Mouse (Mus musculus) thymus, postnatal 10 days (tissue): ENCODE results near the gene Eva1c.

Source experiments
- DNase-seq, 2 experiments: peaks; one replicate each; pipeline ENCODE4 v3.0.0; 2021; ENCODE audit warnings: low spot score in 2 of 2

The Eva1c gene

DNA sequence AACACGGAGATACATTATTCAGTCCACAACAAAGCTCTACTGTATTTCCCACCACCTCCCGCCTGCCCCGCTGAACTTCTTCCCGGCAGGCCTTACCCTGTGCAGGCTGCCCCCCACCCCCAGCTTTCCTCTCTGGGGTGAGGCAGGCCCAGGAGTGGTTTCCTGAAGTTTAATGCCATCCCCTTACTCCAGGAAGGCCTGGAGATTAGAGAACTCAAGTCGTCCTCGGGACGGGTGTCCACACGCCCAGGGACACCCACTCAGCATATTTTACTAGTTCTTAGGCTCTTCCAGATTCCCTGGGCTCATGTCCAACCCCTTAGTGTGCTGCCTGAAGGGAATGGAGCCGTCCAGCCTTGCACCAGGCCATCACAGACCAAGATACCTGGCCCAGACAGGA is 39.1 kb downstream of the Eva1c start:
- DNase-seq, result no peak

DNA sequence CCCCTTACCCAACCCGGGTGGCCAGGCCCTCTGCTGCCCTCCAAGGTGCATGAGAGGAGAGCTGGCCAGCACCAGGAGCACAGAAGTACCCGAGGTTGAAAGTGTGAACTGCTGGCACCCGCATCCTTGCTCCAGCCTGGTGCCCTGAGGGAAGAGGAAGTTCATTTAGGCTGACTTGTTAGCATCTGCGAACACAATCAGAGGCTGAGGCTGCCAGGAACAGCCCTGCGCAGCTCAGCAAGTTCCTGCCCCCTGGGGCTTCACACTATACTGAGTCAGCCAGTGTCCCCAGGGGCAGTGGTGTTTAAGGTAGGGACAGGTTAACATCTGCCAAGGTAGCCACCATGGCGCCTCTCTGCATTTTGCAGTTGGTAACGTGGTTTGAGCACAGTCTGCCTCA is 41.6 kb downstream of the Eva1c start:
- DNase-seq, result no peak

DNA sequence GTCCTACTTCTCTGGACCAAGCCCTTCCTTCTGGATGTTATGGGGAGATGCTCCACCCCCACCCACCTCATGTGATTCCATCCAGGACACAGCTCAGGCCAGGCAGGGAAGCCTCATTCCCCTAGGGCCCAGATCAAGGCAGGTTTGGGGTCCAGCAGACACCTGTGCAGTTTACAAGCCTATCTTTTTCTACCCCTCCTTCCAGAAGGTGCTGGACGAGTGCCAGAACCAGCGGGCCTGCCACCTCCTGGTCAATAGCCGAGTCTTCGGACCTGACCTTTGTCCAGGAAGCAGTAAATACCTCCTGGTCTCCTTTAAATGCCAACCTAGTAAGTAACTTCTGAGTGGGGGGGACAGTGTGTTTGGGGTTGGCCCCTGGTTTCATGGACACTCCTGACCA is 42.8 kb downstream of the Eva1c start:
- DNase-seq, result no peak

DNA sequence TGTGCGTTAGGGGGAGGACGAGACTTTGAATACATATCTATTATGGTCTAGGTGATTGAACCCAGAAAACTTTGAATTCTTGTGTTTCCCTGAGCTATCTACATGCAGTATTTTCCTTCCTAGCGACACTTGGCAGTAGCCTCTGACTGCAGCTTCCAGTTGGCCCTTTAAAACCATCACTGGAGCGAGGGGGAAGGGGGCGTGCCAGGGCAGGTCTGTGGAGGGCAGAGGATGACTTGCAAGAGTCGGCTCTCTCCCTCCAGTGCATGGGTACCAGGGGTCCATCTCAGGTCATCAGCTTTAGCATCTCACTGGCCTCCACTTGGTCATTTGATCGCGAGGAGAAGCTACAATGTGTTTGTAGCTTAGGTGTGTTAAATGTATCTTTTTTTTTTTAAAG is 46.4 kb downstream of the Eva1c start:
- DNase-seq, result no peak

GRCm38 (mm10) chr16:90874536-90874935 is 48.0 kb downstream of the Eva1c start:
- DNase-seq, result no peak

- no peak for DNase-seq
These were observed 51.8 kb downstream of the Eva1c start for GRCm38 (mm10) chr16:90878135-90878860.

GRCm38 (mm10) chr16:90882501-90882977 is 56.0 kb downstream of the Eva1c start:
- DNase-seq, result no peak

- DNase-seq, result no peak
These were observed 58.8 kb downstream of the Eva1c start for GRCm38 (mm10) chr16:90885351-90885750.

DNA sequence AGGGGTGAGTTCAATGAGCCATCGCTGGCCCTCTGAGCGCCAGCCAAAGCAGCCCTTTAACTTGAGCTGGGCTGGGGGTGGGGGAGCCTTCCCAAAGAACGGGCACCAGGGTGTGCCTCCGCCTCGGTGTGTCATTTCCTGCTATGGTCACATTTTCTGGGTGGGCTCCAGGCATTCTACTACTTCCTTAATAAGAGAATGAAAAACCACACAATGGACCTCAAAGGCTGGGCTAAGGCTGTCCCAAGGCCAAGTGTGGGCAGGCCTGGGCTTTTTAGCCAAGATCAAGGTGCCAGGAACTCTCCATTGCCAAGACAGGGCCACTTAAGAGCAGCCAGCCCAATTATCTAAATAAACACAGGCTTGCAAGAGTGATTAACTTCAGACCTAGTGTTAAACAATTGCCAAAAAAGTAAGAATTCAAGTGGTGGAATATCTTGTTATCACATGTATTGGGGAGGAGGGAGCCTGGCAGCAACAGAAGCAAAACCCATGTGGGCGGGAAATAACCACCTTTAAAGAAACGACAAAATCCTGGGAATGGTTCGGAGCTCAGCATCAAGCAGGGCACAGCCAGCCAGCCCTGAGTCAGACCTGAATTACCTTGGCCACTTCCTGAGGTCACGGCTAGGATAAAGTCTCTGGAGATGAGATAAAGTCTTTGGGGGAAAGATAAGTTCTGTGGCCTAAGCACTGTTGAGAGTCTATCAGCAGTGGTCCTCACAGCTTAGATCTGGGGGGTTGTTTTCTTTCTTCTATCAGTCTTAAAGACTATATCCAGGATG is 59.5 kb downstream of the Eva1c start:
- DNase-seq, result no peak

DNA sequence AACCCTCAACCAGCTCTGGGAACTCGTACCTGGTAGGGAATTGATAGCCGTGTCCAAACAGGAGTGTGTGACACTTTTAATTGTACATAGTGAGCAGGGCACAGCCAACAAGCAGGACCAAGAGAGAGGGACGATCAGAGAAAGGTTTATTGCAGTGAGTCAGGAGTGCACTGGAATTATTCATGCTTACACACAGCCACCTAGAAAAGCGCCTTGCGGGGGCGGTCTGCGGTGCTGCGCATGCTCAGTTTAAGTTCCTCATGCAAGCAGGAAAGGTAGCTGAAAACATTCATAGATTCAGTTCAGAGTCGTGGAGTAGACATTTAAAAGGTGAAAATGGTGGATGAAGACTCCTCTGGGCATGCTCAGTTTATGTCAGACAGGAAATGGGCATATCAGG is 64.2 kb downstream of the Eva1c start:
- DNase-seq, result no peak

DNA sequence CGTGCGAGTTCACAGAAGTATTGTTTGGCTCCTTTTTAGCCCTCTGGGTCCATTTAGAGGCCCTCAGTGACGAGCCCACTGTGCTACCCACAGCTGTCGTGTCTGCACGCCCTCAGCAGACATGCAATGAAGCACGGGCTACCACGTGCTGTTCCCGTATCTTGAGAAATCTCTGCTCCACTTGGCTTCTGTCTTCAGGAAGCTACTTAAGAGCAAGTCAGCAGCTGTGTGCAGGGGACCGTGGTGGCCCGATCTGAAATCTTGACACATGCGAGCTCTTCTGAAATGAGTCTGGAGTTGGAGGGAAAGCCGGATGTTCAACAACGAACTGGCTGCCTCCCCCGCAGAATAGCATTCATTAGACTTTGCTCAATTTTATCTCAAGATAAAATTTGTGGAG is 65.1 kb downstream of the Eva1c start:
- DNase-seq, result no peak

DNA sequence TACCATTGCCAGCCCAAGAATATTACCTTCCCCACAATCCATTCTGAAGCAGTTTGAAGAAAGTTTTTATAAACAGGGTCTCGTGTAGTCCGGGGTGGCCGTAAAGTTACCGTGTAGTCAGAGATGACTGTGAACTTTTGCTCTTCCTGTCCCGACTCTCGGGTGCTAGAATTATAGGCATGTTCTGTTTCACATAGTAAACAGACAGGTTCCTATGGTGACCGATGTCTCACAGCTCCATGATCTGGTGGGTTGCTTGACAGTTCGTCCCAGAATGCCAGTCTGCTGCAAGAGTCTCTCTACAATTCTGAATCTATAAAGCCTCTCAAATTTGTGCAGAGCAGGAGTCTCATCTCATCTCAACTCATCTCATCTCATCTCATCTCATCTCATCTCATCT is 65.6 kb downstream of the Eva1c start:
- no peak for DNase-seq

GRCm38 (mm10) chr16:90893019-90893418 is 66.5 kb downstream of the Eva1c start:
- DNase-seq, result no peak

GRCm38 (mm10) chr16:90893792-90894191 is 67.3 kb downstream of the Eva1c start:
- DNase-seq, result no peak

DNA sequence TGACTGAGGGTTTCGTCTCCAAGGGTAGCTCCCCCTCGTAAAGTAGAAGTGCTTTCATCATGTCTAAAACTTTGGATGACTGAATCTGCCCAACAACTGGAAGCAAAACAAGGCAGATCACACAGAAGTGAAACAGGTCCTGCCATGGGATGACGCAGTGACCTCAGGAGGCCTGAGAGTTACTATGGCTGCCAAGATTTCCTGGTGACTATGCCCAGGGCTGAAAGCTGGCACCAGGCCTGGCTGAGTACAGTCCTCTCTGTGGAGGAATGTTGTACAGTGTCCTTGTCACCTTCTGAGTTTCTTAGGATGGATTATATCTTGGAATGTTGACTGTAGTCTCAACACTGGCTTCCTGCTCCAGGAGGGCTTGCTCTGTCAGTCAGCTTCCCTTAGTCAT is 71.1 kb downstream of the Eva1c start:
- no peak for DNase-seq

DNA sequence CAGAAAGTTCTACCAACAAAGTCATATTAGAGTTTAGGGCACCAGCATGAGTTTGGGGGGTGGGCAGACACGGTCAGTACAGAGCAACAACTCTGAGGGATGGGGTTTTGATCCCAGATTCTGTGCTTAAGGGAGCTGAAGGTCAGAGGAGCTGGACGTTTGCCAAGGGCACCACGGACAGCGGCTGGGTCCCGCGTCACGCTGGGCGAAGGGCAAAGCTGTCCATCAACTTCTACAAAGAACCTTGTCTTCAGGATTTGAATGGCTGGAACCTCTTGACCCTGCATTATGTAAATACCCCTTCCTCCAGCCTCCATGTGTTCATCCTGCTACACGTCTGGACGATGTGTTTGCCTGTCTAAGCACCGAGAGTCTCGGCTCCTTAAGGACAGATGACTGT is 73.0 kb downstream of the Eva1c start:
- no peak for DNase-seq

- DNase-seq, result no peak
These were observed 74.8 kb downstream of the Eva1c start for GRCm38 (mm10) chr16:90901364-90901763.

- no peak for DNase-seq
These were observed 76.8 kb downstream of the Eva1c start for GRCm38 (mm10) chr16:90903300-90903699.

DNA sequence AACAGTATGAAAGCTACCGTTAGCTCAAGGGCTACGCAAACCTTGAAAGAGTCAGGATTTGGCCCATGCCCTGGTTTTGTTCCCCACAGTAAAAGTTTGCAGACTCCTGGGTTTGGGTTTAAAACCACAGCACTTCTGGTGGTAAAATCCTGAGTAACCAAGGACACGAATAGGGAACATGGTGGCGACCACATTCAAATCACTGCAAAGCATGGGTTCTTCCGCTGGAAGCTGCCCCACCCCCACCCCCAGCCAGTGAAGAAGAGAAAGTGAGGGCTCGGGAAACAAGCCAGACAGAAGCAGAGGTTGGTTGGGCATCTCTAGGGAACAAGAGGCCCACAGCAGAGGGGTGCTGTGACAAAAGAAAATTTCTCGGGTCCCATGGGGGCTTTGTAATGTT is 80.7 kb downstream of the Eva1c start:
- no peak for DNase-seq

DNA sequence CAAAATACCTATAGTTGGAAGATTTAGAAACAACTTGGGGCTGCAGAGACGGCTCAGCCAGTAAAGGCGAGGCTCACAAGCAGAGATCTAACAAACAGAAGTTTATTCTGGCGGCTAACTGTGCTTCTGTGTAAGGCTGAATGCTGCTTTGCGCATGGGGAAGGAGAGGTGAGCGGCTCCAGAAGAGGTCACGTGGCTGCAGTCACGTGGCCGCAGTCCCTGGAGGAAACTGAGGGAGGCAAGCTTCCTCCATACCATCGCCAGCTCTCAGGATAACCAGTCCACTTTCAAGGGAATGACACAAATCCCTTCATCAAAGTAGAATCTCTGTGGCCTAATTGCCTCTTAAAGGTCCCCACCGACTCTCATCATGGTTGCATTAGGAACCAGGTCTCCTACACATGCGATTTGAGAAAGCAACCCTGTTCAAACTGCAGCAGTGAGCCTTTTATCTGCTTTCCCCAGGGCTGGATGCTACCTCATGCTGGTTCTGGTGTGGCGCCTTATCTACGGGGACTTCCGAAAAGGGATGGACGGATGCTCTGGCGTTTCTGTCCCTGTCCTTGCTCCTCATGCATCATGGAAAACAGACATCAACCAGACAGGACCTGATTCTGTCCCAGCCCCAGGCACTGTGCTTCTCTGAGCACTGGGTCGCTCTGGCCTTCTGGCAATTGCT is 84.5 kb downstream of the Eva1c start:
- DNase-seq, result no peak

- no peak for DNase-seq
These were observed 85.2 kb downstream of the Eva1c start for GRCm38 (mm10) chr16:90911766-90912165.

DNA sequence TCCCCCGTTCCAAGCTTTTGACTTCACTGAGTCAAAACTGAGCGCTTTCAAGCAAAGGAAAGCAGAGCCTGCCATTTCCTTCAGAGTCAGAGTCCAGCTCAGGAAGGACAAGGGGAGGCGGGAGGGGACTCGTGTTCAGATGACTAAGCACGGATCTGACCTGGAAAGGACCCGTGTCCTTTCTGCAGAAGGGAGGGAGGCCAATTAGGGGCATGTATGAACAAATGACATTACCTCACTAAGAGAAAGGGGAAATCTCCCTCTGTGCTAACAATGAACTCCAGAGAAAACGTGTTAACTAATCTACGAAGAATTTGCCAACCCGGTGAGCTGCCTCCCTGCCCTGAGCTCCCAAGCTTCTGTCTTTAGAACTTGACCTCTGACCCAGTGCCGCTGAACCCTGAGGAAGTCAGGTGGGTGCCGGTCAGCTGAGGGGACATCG is 89.5 kb downstream of the Eva1c start:
- no peak for DNase-seq

DNA sequence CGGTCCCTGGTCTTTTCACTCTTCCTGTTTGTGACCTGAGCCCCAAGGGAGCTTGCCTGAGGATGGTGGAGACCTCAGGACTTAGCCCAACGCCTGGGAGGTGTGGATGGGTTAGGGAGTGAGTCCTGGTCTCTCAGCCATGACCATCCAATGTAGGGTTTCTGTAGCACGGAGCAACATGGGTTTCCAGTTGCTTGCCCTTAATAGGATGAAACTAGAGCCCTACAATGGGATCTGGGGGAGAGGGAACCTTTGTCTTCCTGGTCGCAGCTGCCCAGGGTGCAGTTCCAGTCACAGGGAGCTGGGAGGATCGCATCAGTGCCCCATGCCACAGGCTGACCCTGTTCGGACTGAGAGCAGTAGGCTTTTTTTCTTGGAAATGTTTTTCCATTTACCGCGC is 90.6 kb downstream of the Eva1c start:
- no peak for DNase-seq
